Mouse (Mus musculus): ENCODE data around the gene Mucl3.

Gene Mucl3

GRCm38 (mm10) chr17:35635202-35635601, 8.3 kb downstream of the Mucl3 start:
- DNase-seq (ENCODE audit: low spot score): no peak

GRCm38 (mm10) chr17:35633992-35634391, 9.5 kb downstream of the Mucl3 start:
- DNase-seq (ENCODE audit: low spot score): no peak

GRCm38 (mm10) chr17:35626537-35626936, 17.0 kb downstream of the Mucl3 start, which contains the start of gene Gm9573:
Gm9573 (minus strand) TSS chr17:35626637.
- no peak for DNase-seq (ENCODE audit: low spot score)

GRCm38 (mm10) chr17:35617127-35617526, 26.4 kb downstream of the Mucl3 start:
- DNase-seq (ENCODE audit: low spot score): no peak

GRCm38 (mm10) chr17:35601736-35602354, 41.6 kb downstream of the Mucl3 start:
- no peak for DNase-seq (ENCODE audit: low spot score)

GRCm38 (mm10) chr17:35601249-35601648, 42.2 kb downstream of the Mucl3 start, which contains the start of gene Sfta2:
Sfta2 (plus strand) TSS chr17:35601549.
- no peak for DNase-seq (ENCODE audit: low spot score)

GRCm38 (mm10) chr17:35597399-35597798, 46.1 kb downstream of the Mucl3 start:
- no peak for DNase-seq (ENCODE audit: low spot score)

GRCm38 (mm10) chr17:35594456-35594855, 49.0 kb downstream of the Mucl3 start:
- no peak for DNase-seq (ENCODE audit: low spot score)

GRCm38 (mm10) chr17:35593786-35594185, 49.7 kb downstream of the Mucl3 start:
- no peak for DNase-seq (ENCODE audit: low spot score)

- no peak for DNase-seq (ENCODE audit: low spot score)
Measured at GRCm38 (mm10) chr17:35592131-35592530, 51.4 kb downstream of the Mucl3 start.

GRCm38 (mm10) chr17:35591731-35592130, 51.8 kb downstream of the Mucl3 start:
- no peak for DNase-seq (ENCODE audit: low spot score)

- no peak for DNase-seq (ENCODE audit: low spot score)
Measured at GRCm38 (mm10) chr17:35591219-35591578, 52.3 kb downstream of the Mucl3 start.

- DNase-seq (ENCODE audit: low spot score): peak; percentile 74
Measured at GRCm38 (mm10) chr17:35590410-35591218, 52.9 kb downstream of the Mucl3 start.

GRCm38 (mm10) chr17:35588387-35588786, 55.1 kb downstream of the Mucl3 start:
- no peak for DNase-seq (ENCODE audit: low spot score)

GRCm38 (mm10) chr17:35587291-35587690, 56.2 kb downstream of the Mucl3 start:
- no peak for DNase-seq (ENCODE audit: low spot score)
